Mouse (Mus musculus): Measurements from ENCODE around the gene Zfp64. TPM values are rescaled to one million over a fixed set of nuclear protein-coding genes. Genes with fewer than 3 reads are reported as not detected.

The Zfp64 gene
- polyA plus RNA-seq, 1 experiment from 2014 or later, result 45.3 TPM

- WGBS, result 87% methylated on average over 3 of the region's 3 CpGs
- Histone ChIP-seq H3K9ac (ENCODE audit: low read length) (no peak overlapping the region), H3K4me2 (ENCODE audit: low read depth, severe bottlenecking) (no peak overlapping the region), H3K9me3 (ENCODE audit: control insufficient read depth, low read length) (no peaks in the 10 kb centered on the region), H3K36me3 (ENCODE audit: control insufficient read depth, insufficient read depth, low read length) (no peaks in the 10 kb centered on the region), H3K27me3 (ENCODE audit: control insufficient read depth, insufficient read depth, low read length) (no peaks in the 10 kb centered on the region), H3K27ac (replicated peaks; ENCODE audit: low read depth, low read length) (no peak overlapping the region), H3K4me1 (ENCODE audit: control insufficient read depth, insufficient read depth, low read length) (no peaks in the 10 kb centered on the region), H3K4me3 (ENCODE audit: low read depth, low read length) (no peak overlapping the region)
- DNase-seq (ENCODE audit: low spot score) (no peak), ATAC-seq (ENCODE audit: insufficient number of reproducible peaks, low FRiP score, low TSS enrichment, low read depth) (no peak)
Observed at GRCm38 (mm10) chr2:168960814-168961213, 5.4 kb upstream of the Zfp64 start.

GRCm38 (mm10) chr2:168959339-168959885, 4.0 kb upstream of the Zfp64 start:
- Histone ChIP-seq H3K9me3 (ENCODE audit: control insufficient read depth, low read length) (no peaks in the 10 kb centered on the region), H3K4me3 (ENCODE audit: low read depth, low read length) (no peak overlapping the region), H3K36me3 (ENCODE audit: control insufficient read depth, insufficient read depth, low read length) (no peaks in the 10 kb centered on the region), H3K4me2 (ENCODE audit: low read depth, severe bottlenecking) (no peak overlapping the region), H3K27me3 (ENCODE audit: control insufficient read depth, insufficient read depth, low read length) (no peaks in the 10 kb centered on the region), H3K9ac (ENCODE audit: low read length) (no peak overlapping the region), H3K4me1 (ENCODE audit: control insufficient read depth, insufficient read depth, low read length) (no peaks in the 10 kb centered on the region), H3K27ac (replicated peaks; ENCODE audit: low read depth, low read length) (no peak overlapping the region)
- DNase-seq (ENCODE audit: low spot score) (no peak), ATAC-seq (ENCODE audit: insufficient number of reproducible peaks, low FRiP score, low TSS enrichment, low read depth) (no peak)
- WGBS, result 86% methylated on average over 14 of the region's 14 CpGs

- H3K27ac ChIP-seq (replicated peaks; ENCODE audit: low read depth, low read length), result peak overlapping the region; percentile 76; the same call in 1 of the 2 replicates
- H3K9ac ChIP-seq (ENCODE audit: low read length), result no peak overlapping the region
- peak overlapping the region; percentile 95 for H3K4me3 ChIP-seq (ENCODE audit: low read depth, low read length)
- H3K36me3 ChIP-seq (ENCODE audit: control insufficient read depth, insufficient read depth, low read length), result peaks cover 6% of the 10 kb centered on the region; the same call in 1 of the 2 replicates
- H3K4me2 ChIP-seq (ENCODE audit: low read depth, severe bottlenecking), result peak overlapping the region; percentile 96
- DNase-seq (ENCODE audit: low spot score) (peak; percentile 30), ATAC-seq (ENCODE audit: insufficient number of reproducible peaks, low FRiP score, low TSS enrichment, low read depth) (no peak)
- H3K4me1 ChIP-seq (ENCODE audit: control insufficient read depth, insufficient read depth, low read length), result 0 out of 2 replicates have a peak, but pooled peaks cover 3% of the 10 kb centered on the region
- 50% methylated on average over 10 of the region's 10 CpGs for WGBS
- H3K27me3 ChIP-seq (ENCODE audit: control insufficient read depth, insufficient read depth, low read length), result no peaks in the 10 kb centered on the region
- no peaks in the 10 kb centered on the region for H3K9me3 ChIP-seq (ENCODE audit: control insufficient read depth, low read length)
Observed at GRCm38 (mm10) chr2:168955850-168956346, 511 bp upstream of the Zfp64 start.

- ATAC-seq (ENCODE audit: insufficient number of reproducible peaks, low FRiP score, low TSS enrichment, low read depth) (no peak), DNase-seq (ENCODE audit: low spot score) (peak; percentile 52)
- Histone ChIP-seq H3K27ac (replicated peaks; ENCODE audit: low read depth, low read length) (no peak overlapping the region), H3K4me3 (ENCODE audit: low read depth, low read length) (peak overlapping the region; percentile 95), H3K4me2 (ENCODE audit: low read depth, severe bottlenecking) (peak overlapping the region; percentile 96), H3K9ac (ENCODE audit: low read length) (peak overlapping the region; percentile 94), H3K27me3 (ENCODE audit: control insufficient read depth, insufficient read depth, low read length) (no peaks in the 10 kb centered on the region), H3K4me1 (ENCODE audit: control insufficient read depth, insufficient read depth, low read length) (0 out of 2 replicates have a peak, but pooled peaks cover 3% of the 10 kb centered on the region), H3K36me3 (ENCODE audit: control insufficient read depth, insufficient read depth, low read length) (peaks cover 8% of the 10 kb centered on the region; the same call in 1 of the 2 replicates), H3K9me3 (ENCODE audit: control insufficient read depth, low read length) (no peaks in the 10 kb centered on the region)
- WGBS, result 8% methylated on average over 8 of the region's 8 CpGs
Observed at GRCm38 (mm10) chr2:168954376-168954775, 1.0 kb downstream of the Zfp64 start.

GRCm38 (mm10) chr2:168948506-168948905, 6.9 kb downstream of the Zfp64 start:
- no peak for ATAC-seq (ENCODE audit: insufficient number of reproducible peaks, low FRiP score, low TSS enrichment, low read depth)
- H3K4me3 ChIP-seq (ENCODE audit: low read depth, low read length), result no peak overlapping the region
- peaks cover 24% of the 10 kb centered on the region; the same call in 1 of the 2 replicates for H3K36me3 ChIP-seq (ENCODE audit: control insufficient read depth, insufficient read depth, low read length)
- 92% methylated on average over 6 of the region's 6 CpGs for WGBS
- H3K9ac ChIP-seq (ENCODE audit: low read length), result no peak overlapping the region
- DNase-seq (ENCODE audit: low spot score), result no peak
- H3K4me2 ChIP-seq (ENCODE audit: low read depth, severe bottlenecking), result no peak overlapping the region
- H3K27ac ChIP-seq (replicated peaks; ENCODE audit: low read depth, low read length), result no peak overlapping the region
- H3K9me3 ChIP-seq (ENCODE audit: control insufficient read depth, low read length), result no peaks in the 10 kb centered on the region; the same call in 1 of the 2 replicates
- H3K4me1 ChIP-seq (ENCODE audit: control insufficient read depth, insufficient read depth, low read length), result no peaks in the 10 kb centered on the region
- H3K27me3 ChIP-seq (ENCODE audit: control insufficient read depth, insufficient read depth, low read length), result no peaks in the 10 kb centered on the region

GRCm38 (mm10) chr2:168947663-168948062, 7.7 kb downstream of the Zfp64 start:
- Histone ChIP-seq H3K27me3 (ENCODE audit: control insufficient read depth, insufficient read depth, low read length) (no peaks in the 10 kb centered on the region), H3K4me2 (ENCODE audit: low read depth, severe bottlenecking) (no peak overlapping the region), H3K4me1 (ENCODE audit: control insufficient read depth, insufficient read depth, low read length) (no peaks in the 10 kb centered on the region), H3K4me3 (ENCODE audit: low read depth, low read length) (no peak overlapping the region), H3K36me3 (ENCODE audit: control insufficient read depth, insufficient read depth, low read length) (peaks cover 24% of the 10 kb centered on the region; the same call in 1 of the 2 replicates), H3K9me3 (ENCODE audit: control insufficient read depth, low read length) (no peaks in the 10 kb centered on the region; the same call in 1 of the 2 replicates), H3K27ac (replicated peaks; ENCODE audit: low read depth, low read length) (no peak overlapping the region), H3K9ac (ENCODE audit: low read length) (no peak overlapping the region)
- DNase-seq (ENCODE audit: low spot score) (no peak), ATAC-seq (ENCODE audit: insufficient number of reproducible peaks, low FRiP score, low TSS enrichment, low read depth) (no peak)
- 96% methylated on average over 1 of the region's 1 CpGs for WGBS

GRCm38 (mm10) chr2:168944011-168944410, 11.4 kb downstream of the Zfp64 start:
- no peak overlapping the region for H3K27ac ChIP-seq (replicated peaks; ENCODE audit: low read depth, low read length)
- H3K36me3 ChIP-seq (ENCODE audit: control insufficient read depth, insufficient read depth, low read length), result peaks cover 25% of the 10 kb centered on the region
- H3K9ac ChIP-seq (ENCODE audit: low read length), result no peak overlapping the region
- no peak overlapping the region for H3K4me3 ChIP-seq (ENCODE audit: low read depth, low read length)
- 92% methylated on average over 4 of the region's 4 CpGs for WGBS
- no peaks in the 10 kb centered on the region for H3K27me3 ChIP-seq (ENCODE audit: control insufficient read depth, insufficient read depth, low read length)
- DNase-seq (ENCODE audit: low spot score) (no peak), ATAC-seq (ENCODE audit: insufficient number of reproducible peaks, low FRiP score, low TSS enrichment, low read depth) (no peak)
- H3K4me2 ChIP-seq (ENCODE audit: low read depth, severe bottlenecking), result no peak overlapping the region
- H3K4me1 ChIP-seq (ENCODE audit: control insufficient read depth, insufficient read depth, low read length), result no peaks in the 10 kb centered on the region
- no peaks in the 10 kb centered on the region; the same call in 1 of the 2 replicates for H3K9me3 ChIP-seq (ENCODE audit: control insufficient read depth, low read length)

- Histone ChIP-seq H3K9me3 (ENCODE audit: control insufficient read depth, low read length) (no peaks in the 10 kb centered on the region), H3K9ac (ENCODE audit: low read length) (no peak overlapping the region), H3K4me1 (ENCODE audit: control insufficient read depth, insufficient read depth, low read length) (no peaks in the 10 kb centered on the region), H3K4me2 (ENCODE audit: low read depth, severe bottlenecking) (no peak overlapping the region), H3K36me3 (ENCODE audit: control insufficient read depth, insufficient read depth, low read length) (peaks cover 19% of the 10 kb centered on the region), H3K27ac (replicated peaks; ENCODE audit: low read depth, low read length) (no peak overlapping the region), H3K4me3 (ENCODE audit: low read depth, low read length) (no peak overlapping the region), H3K27me3 (ENCODE audit: control insufficient read depth, insufficient read depth, low read length) (no peaks in the 10 kb centered on the region)
- DNase-seq (ENCODE audit: low spot score), result no peak
- ATAC-seq (ENCODE audit: insufficient number of reproducible peaks, low FRiP score, low TSS enrichment, low read depth), result no peak
- 94% methylated on average over 8 of the region's 8 CpGs for whole genome bisulfite sequencing
Observed at GRCm38 (mm10) chr2:168939941-168940340, 15.4 kb downstream of the Zfp64 start.

Measured in limb, embryonic 11.5 days (tissue).